Mouse (Mus musculus) lung, embryonic 15.5 days (tissue): ENCODE measurements around the gene Pccb. TPM values are rescaled to one million over a fixed set of nuclear protein-coding genes. Genes with fewer than 3 reads are reported as not detected.

Experiments used
- ATAC-seq: fragments of 200-750 bp; cut with Nextera tagmentation; 2 replicates; pipeline ENCODE4 v1.8.0; 2017; ENCODE audit warnings: moderate number of reproducible peaks, borderline replicate concordance; ENCODE audit not compliant: low FRiP score, low TSS enrichment; ENCODE audit errors: extremely low read depth
- H3K27ac ChIP-seq: fragments of 300-500 bp; sonication (generic); 2 replicates; pipeline ENCODE4 v1.5.1; 2015; ENCODE audit warnings: moderate library complexity, mild to moderate bottlenecking, inconsistent platforms
- H3K27me3 ChIP-seq: fragments of 300-500 bp; sonication (generic); 2 replicates; pipeline ENCODE4 v1.6.1; 2015; ENCODE audit warnings: inconsistent platforms
- H3K36me3 ChIP-seq: fragments of 300-500 bp; sonication (generic); 2 replicates; pipeline ENCODE4 v1.6.1; 2015; ENCODE audit warnings: inconsistent platforms
- H3K4me1 ChIP-seq: fragments of 300-500 bp; sonication (generic); 2 replicates; pipeline ENCODE4 v1.6.1; 2015; ENCODE audit warnings: inconsistent platforms
- H3K4me2 ChIP-seq: fragments of 300-500 bp; sonication (generic); 2 replicates; pipeline ENCODE4 v1.6.1; 2015; ENCODE audit warnings: inconsistent platforms, mild to moderate bottlenecking, moderate library complexity
- H3K4me3 ChIP-seq: fragments of 300-500 bp; sonication (generic); 2 replicates; pipeline ENCODE4 v1.5.1; 2015; ENCODE audit warnings: mild to moderate bottlenecking, inconsistent platforms
- H3K9ac ChIP-seq: fragments of 300-500 bp; sonication (generic); 2 replicates; pipeline ENCODE4 v1.6.1; 2015; ENCODE audit warnings: inconsistent platforms
- H3K9me3 ChIP-seq: fragments of 300-500 bp; sonication (generic); 2 replicates; pipeline ENCODE4 v1.6.1; 2016; ENCODE audit warnings: inconsistent platforms
- WGBS: fragments of 180-500 bp; shearing (Covaris S2); methylation state at CpG from one replicate; pipeline ENCODE4 v1.1.7; 2015; 5-methylcytosine and 5-hydroxymethylcytosine counted together
- polyA plus RNA-seq: library from polyadenylated mRNA; unstranded; fragments of >200 nt; fragmentation: Nextera tagmentation; extraction: Ambion mirVana; gene quantifications from 2 replicates; pipeline ENCODE4 v1.2.1, GENCODE M21; 2015

The Pccb gene
- polyA plus RNA-seq, 1 experiment from 2014 or later = 22.7 TPM

GRCm38 (mm10) chr9:101005866-101006265 lies 28.8 kb downstream of the Pccb start:
- peak; percentile 55; the same call in 1 of the 2 replicates for ATAC-seq
- H3K4me3 ChIP-seq = no peak overlapping the region
- no peaks in the 10 kb centered on the region for H3K9me3 ChIP-seq
- no peak overlapping the region for H3K9ac ChIP-seq
- no peak overlapping the region for H3K4me2 ChIP-seq
- H3K27ac ChIP-seq = peak overlapping the region; percentile 76
- 50% methylated on average over 4 of the region's 4 CpGs for WGBS
- no peaks in the 10 kb centered on the region for H3K27me3 ChIP-seq
- peaks cover 15% of the 10 kb centered on the region for H3K4me1 ChIP-seq
- 0 out of 2 replicates have a peak, but pooled peaks cover 4% of the 10 kb centered on the region for H3K36me3 ChIP-seq

GRCm38 (mm10) chr9:101003302-101003701 lies 31.4 kb downstream of the Pccb start:
- Histone ChIP-seq H3K27me3 (no peaks in the 10 kb centered on the region), H3K4me2 (no peak overlapping the region), H3K4me1 (peaks cover 15% of the 10 kb centered on the region), H3K4me3 (no peak overlapping the region), H3K9me3 (no peaks in the 10 kb centered on the region), H3K9ac (no peak overlapping the region), H3K36me3 (0 out of 2 replicates have a peak, but pooled peaks cover 9% of the 10 kb centered on the region), H3K27ac (no peak overlapping the region)
- no peak for ATAC-seq
- WGBS = 89% methylated on average over 5 of the region's 5 CpGs

GRCm38 (mm10) chr9:101002841-101003240 lies 31.9 kb downstream of the Pccb start:
- Histone ChIP-seq H3K4me3 (no peak overlapping the region), H3K36me3 (0 out of 2 replicates have a peak, but pooled peaks cover 10% of the 10 kb centered on the region), H3K9ac (no peak overlapping the region), H3K4me2 (no peak overlapping the region), H3K27ac (no peak overlapping the region), H3K9me3 (no peaks in the 10 kb centered on the region), H3K4me1 (peaks cover 15% of the 10 kb centered on the region), H3K27me3 (no peaks in the 10 kb centered on the region)
- ATAC-seq = no peak
- WGBS = 89% methylated on average over 8 of the region's 8 CpGs

- Histone ChIP-seq H3K4me1 (peaks cover 15% of the 10 kb centered on the region), H3K9me3 (no peaks in the 10 kb centered on the region), H3K36me3 (0 out of 2 replicates have a peak, but pooled peaks cover 10% of the 10 kb centered on the region), H3K9ac (no peak overlapping the region), H3K27ac (no peak overlapping the region), H3K4me2 (no peak overlapping the region), H3K27me3 (no peaks in the 10 kb centered on the region), H3K4me3 (no peak overlapping the region)
- no peak for ATAC-seq
- WGBS = 87% methylated on average over 4 of the region's 4 CpGs
These were observed 32.6 kb downstream of the Pccb start for GRCm38 (mm10) chr9:101002053-101002452.

GRCm38 (mm10) chr9:100997138-100997537 lies 37.6 kb downstream of the Pccb start:
- Histone ChIP-seq H3K4me1 (no peaks in the 10 kb centered on the region), H3K4me3 (no peak overlapping the region), H3K9me3 (no peaks in the 10 kb centered on the region), H3K4me2 (no peak overlapping the region), H3K27me3 (no peaks in the 10 kb centered on the region), H3K36me3 (0 out of 2 replicates have a peak, but pooled peaks cover 11% of the 10 kb centered on the region), H3K9ac (no peak overlapping the region), H3K27ac (no peak overlapping the region)
- no peak for ATAC-seq
- WGBS = 90% methylated on average over 2 of the region's 2 CpGs

GRCm38 (mm10) chr9:100993937-100994336 lies 40.8 kb downstream of the Pccb start:
- H3K27ac ChIP-seq = no peak overlapping the region
- no peaks in the 10 kb centered on the region; the same call in 1 of the 2 replicates for H3K9me3 ChIP-seq
- no peak overlapping the region for H3K4me2 ChIP-seq
- 79% methylated on average over 4 of the region's 4 CpGs for WGBS
- H3K4me1 ChIP-seq = no peaks in the 10 kb centered on the region
- no peaks in the 10 kb centered on the region for H3K27me3 ChIP-seq
- peaks cover 16% of the 10 kb centered on the region for H3K36me3 ChIP-seq
- no peak overlapping the region for H3K4me3 ChIP-seq
- no peak overlapping the region for H3K9ac ChIP-seq
- ATAC-seq = no peak

- Histone ChIP-seq H3K4me2 (no peak overlapping the region), H3K4me1 (no peaks in the 10 kb centered on the region), H3K36me3 (peaks cover 12% of the 10 kb centered on the region), H3K27me3 (no peaks in the 10 kb centered on the region), H3K9me3 (no peaks in the 10 kb centered on the region; the same call in 1 of the 2 replicates), H3K27ac (no peak overlapping the region), H3K9ac (no peak overlapping the region), H3K4me3 (no peak overlapping the region)
- 93% methylated on average over 2 of the region's 2 CpGs for WGBS
- no peak for ATAC-seq
These were observed 42.5 kb downstream of the Pccb start for GRCm38 (mm10) chr9:100992191-100992590.

GRCm38 (mm10) chr9:100991321-100991720 lies 43.4 kb downstream of the Pccb start:
- Histone ChIP-seq H3K4me3 (no peak overlapping the region), H3K36me3 (peaks cover 12% of the 10 kb centered on the region), H3K27me3 (no peaks in the 10 kb centered on the region), H3K9ac (no peak overlapping the region), H3K27ac (no peak overlapping the region), H3K4me2 (no peak overlapping the region), H3K9me3 (no peaks in the 10 kb centered on the region; the same call in 1 of the 2 replicates), H3K4me1 (no peaks in the 10 kb centered on the region)
- ATAC-seq = no peak
- 88% methylated on average over 2 of the region's 2 CpGs for WGBS

- Histone ChIP-seq H3K4me2 (no peak overlapping the region), H3K4me3 (no peak overlapping the region), H3K4me1 (no peaks in the 10 kb centered on the region), H3K9ac (no peak overlapping the region), H3K27me3 (no peaks in the 10 kb centered on the region), H3K27ac (no peak overlapping the region), H3K9me3 (no peaks in the 10 kb centered on the region; the same call in 1 of the 2 replicates), H3K36me3 (peaks cover 13% of the 10 kb centered on the region)
- 87% methylated on average over 5 of the region's 5 CpGs for WGBS
- ATAC-seq = no peak
These were observed 44.1 kb downstream of the Pccb start for GRCm38 (mm10) chr9:100990609-100991008.

GRCm38 (mm10) chr9:100987850-100988249 lies 46.8 kb downstream of the Pccb start:
- Histone ChIP-seq H3K27me3 (no peaks in the 10 kb centered on the region), H3K4me1 (no peaks in the 10 kb centered on the region), H3K4me2 (no peak overlapping the region), H3K4me3 (no peak overlapping the region), H3K9me3 (no peaks in the 10 kb centered on the region; the same call in 1 of the 2 replicates), H3K9ac (no peak overlapping the region), H3K27ac (no peak overlapping the region), H3K36me3 (peaks cover 10% of the 10 kb centered on the region)
- ATAC-seq = no peak
- 91% methylated on average over 3 of the region's 3 CpGs for WGBS

GRCm38 (mm10) chr9:100987006-100987405 lies 47.7 kb downstream of the Pccb start:
- WGBS = 90% methylated on average over 5 of the region's 5 CpGs
- no peak overlapping the region for H3K4me3 ChIP-seq
- H3K4me2 ChIP-seq = no peak overlapping the region
- no peak for ATAC-seq
- no peak overlapping the region for H3K27ac ChIP-seq
- H3K36me3 ChIP-seq = peaks cover 10% of the 10 kb centered on the region
- no peaks in the 10 kb centered on the region for H3K27me3 ChIP-seq
- no peaks in the 10 kb centered on the region; the same call in 1 of the 2 replicates for H3K9me3 ChIP-seq
- no peaks in the 10 kb centered on the region for H3K4me1 ChIP-seq
- H3K9ac ChIP-seq = no peak overlapping the region

- H3K4me1 ChIP-seq = no peaks in the 10 kb centered on the region
- H3K36me3 ChIP-seq = peaks cover 9% of the 10 kb centered on the region
- no peaks in the 10 kb centered on the region; the same call in 1 of the 2 replicates for H3K9me3 ChIP-seq
- 92% methylated on average over 25 of the region's 25 CpGs for WGBS
- no peak for ATAC-seq
- H3K9ac ChIP-seq = no peak overlapping the region
- no peak overlapping the region for H3K4me3 ChIP-seq
- no peak overlapping the region for H3K27ac ChIP-seq
- H3K4me2 ChIP-seq = no peak overlapping the region
- no peaks in the 10 kb centered on the region for H3K27me3 ChIP-seq
These were observed 50.1 kb downstream of the Pccb start for GRCm38 (mm10) chr9:100984381-100985310.
